Mouse (Mus musculus) lung, postnatal 0 days (tissue): ENCODE measurements around the gene Acyp1.

Source experiments
- CTCF ChIP-seq: IDR thresholded peaks from 2 replicates; pipeline ENCODE4 v1.5.1; 2016; ENCODE audit warnings: antibody characterized with exemption, mild to moderate bottlenecking
- EP300 ChIP-seq: IDR thresholded peaks from 2 replicates; pipeline ENCODE4 v1.6.1; 2016; ENCODE audit warnings: antibody characterized with exemption, mild to moderate bottlenecking, control low read depth

- TF ChIP-seq EP300, result no peak
- no peak for TF ChIP-seq CTCF
These were observed 23.3 kb downstream of the Acyp1 start for GRCm38 (mm10) chr12:85264940-85265339.
